Mouse (Mus musculus): ENCODE measurements around the gene Arnt2.

Gene Arnt2

DNA sequence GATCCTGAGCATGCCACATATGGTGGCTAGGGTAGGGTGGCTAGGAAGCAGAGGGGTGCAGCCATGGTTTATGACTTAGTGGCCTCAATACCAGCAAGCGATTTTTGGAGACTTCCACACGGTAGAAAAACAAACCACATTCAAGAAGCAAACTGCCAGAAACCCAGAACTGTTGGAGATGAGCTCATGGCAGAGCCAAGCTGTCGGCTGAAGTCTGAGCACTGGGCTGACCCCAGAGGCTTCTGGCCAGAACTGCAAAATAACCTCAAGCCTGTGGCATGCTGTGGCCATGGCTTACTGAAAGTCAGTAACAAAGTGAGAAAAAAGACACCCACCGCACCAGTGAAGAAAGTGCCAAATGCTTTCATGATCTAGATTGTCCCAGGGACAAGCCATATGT lies 110.4 kb downstream of the Arnt2 start:
- no peak for DNase-seq (ENCODE audit: low read depth, low spot score)

DNA sequence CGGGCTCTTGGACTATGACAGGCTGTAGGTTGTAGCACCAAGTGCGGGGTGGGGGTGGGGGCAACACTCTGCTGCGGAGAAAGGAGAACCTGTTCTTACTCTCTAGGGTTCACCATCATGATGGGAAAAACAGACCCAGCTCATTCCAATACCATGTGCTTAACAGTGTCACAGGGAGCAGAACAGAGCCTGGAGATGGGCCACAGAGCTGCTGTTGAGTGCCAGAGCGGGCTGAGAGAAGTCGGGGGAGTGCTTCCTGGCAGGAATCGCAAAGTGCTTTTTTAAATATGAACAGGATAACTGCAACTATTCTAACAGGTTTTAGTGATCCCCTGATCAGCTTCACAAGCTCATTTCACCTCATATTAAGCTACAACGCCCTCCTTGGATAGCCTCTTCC lies 116.9 kb downstream of the Arnt2 start:
- DNase-seq (ENCODE audit: low read depth, low spot score): no peak

DNA sequence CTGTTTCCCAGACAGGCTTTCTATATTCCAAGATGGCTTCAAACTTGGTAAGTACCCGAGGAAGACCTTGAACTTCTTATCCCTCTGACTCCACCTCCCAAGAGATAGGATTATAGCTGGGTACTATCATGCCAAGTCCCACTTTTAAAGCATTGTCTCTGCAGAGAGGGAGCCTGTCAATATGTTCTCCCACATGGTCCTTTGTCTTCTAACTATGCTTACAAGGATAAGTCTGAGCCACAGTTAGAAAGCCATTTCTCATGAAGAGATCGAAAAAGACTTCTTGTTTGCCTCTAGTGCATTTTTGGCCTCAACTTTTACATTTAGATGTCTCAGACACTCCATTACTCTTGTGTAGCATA lies 122.8 kb downstream of the Arnt2 start:
- DNase-seq (ENCODE audit: low read depth, low spot score): no peak

DNA sequence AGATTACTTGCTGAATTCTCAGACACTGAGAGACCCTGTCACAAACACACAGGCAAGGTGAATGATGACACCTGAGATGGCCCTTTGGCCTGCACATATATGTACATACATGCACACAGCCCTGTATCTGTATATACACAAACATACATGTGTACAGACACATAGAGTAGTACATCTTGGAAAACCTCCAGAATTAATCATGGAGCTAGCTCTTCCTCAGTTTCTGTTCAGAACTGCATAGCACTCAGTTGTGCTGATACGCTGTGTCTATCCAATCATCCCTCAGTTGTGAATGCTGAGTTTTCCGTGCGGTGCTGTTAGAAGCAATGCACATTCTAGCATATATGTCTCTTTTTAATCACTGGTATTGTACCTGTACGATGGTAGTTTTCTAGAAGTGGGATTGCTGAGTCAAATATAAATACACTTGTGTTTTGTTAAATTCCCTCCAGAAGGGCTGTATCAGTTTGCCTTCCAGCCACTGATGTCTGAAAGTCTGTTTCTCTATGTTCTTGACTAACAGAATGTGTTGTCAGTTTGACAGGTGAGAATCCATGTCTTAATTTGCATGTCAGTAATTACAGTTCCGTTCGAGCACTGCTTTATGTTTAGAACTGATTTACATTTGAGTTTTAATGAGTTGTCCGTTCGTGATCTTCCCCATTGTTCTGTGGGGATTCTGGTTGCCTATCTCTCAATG lies 123.3 kb downstream of the Arnt2 start:
- DNase-seq (ENCODE audit: low read depth, low spot score): no peak

DNA sequence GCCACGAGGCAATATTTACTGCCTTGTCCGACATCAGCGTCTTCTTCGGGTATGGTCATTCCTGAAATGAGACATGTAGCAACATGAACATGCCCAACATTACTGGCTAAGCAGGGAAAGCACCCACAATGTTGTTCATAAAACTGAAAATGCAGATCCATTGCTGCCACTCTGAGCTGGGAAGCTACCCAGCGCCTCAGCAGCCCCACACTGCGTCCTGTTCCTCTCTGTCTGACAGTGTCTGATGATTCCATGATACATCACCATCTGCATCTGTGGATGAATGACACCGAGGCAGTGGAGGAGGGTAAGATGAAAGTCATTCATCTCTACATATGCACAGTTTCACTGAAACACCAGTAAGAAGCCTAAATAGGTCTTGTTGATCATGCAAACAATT lies 124.2 kb downstream of the Arnt2 start:
- no peak for DNase-seq (ENCODE audit: low read depth, low spot score)

DNA sequence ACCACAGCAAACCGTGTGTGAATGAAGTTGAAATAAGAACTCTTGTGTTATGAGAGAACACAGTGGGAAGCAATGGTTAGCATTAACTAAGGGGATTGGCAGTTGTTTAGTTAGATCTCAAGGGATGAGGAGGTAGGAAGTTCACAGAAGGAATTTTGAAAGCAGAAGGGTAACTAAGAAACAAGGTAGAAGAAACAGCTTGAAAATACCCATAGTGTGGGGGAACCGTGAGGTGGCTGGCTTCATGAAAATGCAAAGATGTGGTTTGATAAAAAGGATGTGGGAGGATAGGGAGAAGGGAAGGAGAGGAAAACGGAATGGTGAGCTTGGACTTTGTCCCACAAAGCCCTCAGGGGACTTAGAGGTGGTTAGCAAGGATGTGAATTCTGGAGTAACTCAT lies 125.0 kb downstream of the Arnt2 start:
- no peak for DNase-seq (ENCODE audit: low read depth, low spot score)

DNA sequence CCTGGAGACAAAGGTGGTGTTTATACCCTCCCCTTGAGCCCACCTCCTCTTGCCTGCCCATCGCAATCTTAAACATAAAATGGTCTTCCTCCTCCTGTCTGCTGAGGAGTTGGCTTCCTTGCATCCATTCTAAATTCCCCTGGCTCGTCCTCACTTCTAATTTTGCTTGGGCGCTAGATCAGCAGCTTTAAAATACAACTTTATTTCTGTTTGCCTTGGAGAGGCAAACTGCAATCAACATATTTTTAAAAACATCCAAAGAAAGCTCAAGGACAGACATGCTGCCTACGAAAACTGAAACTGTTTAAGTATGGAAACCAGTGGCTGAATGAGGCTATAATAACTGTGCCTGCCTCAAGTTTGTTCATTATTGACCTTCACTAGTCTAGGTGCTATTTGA lies 127.7 kb downstream of the Arnt2 start:
- DNase-seq (ENCODE audit: low read depth, low spot score): no peak

DNA sequence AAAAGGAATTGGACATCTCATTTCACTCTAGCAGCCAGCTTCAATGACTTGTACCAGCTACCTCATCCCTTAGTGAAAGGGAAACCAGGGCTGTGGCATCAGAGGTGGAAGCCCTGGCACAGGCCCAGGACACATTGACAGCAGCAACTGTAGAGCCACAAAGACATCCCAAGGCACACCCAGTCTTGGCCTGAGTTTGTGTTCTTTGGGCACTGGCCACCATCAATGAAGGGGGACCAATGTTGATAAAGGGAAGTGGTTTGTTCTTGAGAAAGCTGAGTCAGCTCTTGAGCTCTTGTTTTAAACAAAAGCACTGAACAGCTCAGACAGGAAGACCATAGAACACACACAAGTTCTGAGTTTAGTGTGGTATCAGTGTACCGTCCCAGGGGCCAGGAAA lies 130.7 kb downstream of the Arnt2 start:
- no peak for DNase-seq (ENCODE audit: low read depth, low spot score)

DNA sequence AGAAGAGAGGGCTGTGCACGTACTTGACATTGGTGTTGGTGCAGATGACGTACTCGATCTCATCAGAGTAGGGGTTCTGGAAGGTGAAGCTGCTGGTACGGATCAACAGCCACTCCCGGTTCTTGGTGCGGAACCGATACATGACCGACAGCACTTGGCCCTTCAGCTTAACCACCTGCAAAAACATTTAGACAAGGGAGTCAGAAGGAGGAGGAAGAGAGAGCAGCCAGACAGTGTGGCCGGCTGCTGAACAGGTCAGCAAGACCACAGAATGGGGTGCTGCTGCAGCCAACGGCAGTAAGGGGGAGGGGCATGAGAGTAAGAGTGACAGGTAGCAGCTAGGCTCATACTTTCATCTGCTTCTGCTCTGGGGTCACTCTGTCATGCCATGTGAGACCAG lies 134.7 kb downstream of the Arnt2 start:
- no peak for DNase-seq (ENCODE audit: low read depth, low spot score)

DNA sequence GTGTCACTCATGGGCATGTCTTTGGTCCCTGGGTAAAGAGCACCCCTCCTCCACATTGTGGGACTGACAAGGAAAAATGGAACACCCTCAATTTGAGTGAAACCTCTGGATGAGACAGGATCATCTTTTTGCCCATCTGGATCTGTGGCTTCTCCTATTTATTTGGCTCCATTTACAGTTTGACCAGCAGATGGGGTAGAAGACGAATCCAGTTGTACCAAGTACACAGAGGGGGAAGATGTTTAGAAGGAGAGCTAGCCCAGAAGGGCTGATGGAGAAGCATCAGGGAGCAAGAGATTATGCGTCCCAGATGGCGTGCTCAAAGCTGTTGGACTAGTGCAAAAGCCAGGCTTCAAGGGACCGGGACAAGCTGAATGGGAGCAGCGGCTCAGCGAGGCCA lies 136.0 kb downstream of the Arnt2 start:
- no peak for DNase-seq (ENCODE audit: low read depth, low spot score)

DNA sequence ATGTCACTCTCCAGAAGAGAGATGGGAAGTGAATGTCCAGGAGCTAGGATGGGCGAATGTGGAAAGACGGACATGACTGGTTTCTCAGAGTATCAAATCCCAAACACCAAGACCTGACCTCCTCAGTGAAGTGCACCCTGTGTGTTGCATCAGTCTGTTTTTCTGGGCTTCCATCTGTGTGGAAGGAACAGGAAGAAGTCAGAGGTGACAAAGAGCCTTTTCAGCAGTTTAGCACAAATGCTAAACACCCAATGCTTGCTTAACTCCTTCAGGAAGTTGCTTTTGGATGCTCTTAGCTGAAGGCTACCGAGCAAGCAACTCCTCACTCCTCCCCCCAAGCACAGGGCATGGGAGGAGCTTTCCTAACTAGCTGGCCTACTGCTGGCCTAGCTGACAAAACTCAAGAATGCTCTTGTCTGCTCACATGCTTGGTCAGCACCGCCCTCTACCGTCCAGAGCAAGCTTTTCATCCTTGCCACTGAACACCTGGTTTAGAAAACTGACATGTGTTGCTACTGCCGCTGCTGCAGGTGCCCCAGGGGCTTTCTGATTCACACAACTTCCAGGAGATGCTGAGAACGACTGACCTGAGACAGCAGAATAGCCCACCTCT lies 137.7 kb downstream of the Arnt2 start:
- DNase-seq (ENCODE audit: low read depth, low spot score): peak; percentile 82

DNA sequence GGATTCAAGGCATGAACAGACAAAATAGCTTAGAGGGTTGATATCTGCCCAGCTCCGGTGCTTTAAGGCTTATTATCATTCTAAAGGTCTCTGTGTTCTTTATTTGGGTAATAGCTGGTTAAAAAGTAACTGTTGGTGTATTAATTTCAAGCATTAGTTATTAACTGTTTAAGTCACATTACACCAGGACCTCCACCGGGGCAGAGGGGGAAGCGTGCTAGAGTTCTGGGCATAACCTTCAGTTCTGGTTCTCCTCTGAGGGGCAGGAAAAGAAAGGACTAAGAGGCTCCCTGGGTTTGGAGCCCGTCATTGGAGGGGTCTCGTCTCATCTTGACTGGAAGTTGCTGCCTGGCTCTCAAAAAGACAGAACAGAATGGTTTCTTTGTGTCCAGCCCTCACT lies 138.5 kb downstream of the Arnt2 start:
- DNase-seq (ENCODE audit: low read depth, low spot score): no peak

DNA sequence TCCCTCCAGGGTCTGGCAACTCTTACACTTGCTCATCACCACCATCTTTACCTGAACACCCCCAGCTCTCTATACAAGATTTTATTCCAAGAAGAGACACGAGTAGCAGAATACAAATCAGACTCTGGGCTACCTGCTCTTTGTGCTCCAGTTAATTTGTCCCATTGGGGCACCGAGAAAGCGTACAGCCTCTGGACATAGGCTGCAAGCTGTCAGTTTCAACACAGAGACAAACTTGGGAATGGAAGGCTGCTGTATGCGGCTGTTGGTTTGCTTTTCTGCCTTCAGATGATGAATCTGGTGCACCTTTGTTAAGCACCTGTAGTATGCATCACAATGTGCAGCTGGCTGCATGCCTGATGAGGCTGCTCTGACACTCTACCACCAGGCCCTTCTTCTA lies 146.5 kb downstream of the Arnt2 start:
- DNase-seq (ENCODE audit: low read depth, low spot score): no peak

DNA sequence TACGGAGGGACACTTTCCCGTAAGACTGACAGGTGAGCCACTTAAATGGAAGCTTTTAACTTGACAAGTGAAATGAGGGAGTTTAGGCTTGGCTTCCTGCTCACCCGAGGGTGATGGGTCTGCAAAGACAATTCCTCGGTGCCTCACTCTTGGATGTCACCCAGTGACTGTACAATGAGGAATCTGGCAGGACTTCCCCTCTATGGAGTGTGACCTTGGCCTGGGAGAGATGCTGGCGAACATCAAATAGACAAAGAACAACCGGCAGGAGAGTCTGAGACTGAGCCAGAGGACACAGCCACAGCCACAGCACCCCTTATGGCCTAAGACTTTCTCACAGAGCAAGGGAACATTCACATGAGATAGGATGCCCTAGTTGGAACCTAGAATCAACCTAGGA lies 148.6 kb downstream of the Arnt2 start:
- DNase-seq (ENCODE audit: low read depth, low spot score): no peak

DNA sequence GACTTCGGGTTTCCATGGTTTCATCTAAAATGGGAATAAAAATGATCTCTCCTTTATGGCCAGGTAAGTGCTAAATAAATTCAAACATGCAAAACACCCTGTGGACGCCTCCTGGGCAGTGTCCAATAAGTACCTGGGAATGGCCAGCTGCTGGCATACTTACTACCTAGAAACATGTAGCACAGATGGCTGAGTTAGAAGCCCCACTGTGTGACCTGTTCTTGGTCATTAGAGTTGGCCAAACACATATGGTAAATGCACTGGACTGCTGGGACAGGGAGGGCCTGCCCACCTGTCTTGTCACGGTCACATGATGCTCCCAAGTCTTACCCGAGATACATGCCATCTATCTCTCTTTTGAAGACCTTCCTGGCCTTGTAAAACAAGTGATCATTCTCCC lies 149.6 kb downstream of the Arnt2 start:
- DNase-seq (ENCODE audit: low read depth, low spot score): no peak

DNA sequence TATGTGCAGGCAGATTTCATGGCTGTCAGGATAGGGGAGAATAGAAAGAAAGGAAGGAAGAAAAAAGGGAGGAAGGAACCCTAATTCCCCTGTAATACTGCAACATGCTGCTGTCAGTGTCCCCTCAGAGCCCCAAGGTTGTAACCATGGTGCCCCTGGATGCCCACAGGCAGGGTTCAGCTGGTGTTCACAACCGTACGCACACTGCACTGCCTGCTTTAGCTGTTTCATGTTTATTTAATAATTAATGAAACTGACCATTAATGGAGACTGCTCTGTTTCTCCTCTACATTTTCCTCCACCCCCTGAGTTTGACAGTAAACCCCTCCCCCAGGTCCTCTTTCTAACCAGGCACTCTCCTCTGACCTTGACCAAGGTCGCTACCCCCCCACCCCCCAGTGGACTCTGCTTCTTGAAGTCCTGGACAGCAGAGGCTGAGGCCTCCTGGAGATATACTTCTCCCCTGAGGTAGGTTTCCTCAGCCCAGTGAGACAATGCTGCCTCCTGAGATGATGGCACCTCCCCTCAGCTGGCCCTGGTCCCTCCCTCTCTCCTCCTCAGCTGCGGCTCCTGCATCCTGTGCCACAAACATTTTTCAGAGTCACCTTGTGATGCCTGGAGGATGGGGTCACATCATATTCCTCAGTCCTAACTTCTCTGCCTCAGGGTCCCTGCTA lies 150.5 kb downstream of the Arnt2 start:
- DNase-seq (ENCODE audit: low read depth, low spot score): no peak

DNA sequence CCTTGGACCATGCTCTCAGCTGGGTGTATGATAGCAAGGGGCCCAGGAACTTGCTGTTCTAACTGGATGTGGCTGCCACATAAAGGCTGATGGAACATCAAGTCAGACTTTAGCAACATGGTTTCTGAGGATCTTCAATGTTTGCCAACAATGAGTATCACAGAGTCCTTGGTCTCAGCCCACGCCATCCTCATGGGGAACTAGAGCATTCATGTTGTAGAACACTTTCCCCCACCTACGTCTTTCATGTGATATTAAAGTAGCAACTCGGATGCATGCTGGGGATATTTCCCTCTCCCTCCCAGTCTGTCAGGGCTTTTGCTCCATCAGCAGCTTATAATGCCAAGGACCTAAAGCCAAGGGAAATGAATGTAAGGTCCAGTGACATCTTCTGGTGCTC lies 153.3 kb downstream of the Arnt2 start:
- no peak for DNase-seq (ENCODE audit: low read depth, low spot score)

DNA sequence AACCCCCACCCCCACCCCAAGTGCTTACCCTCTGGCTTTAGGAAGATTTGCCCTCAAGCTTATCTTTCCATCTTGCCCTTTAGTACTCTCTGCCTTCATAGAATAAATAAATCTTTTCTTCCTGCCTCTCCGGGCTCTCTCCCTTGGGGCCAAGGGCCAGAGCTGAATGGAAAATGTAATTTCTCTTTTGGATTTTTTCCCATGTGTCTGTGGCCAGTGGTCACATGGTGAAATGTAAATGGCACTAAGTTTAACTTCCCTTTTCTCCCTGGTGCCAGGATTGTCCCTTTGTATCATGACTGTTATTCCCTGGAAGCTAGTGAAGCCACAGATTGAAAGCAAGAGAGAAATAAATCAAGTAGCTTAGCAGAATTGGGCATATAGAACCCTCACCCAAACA lies 153.7 kb downstream of the Arnt2 start:
- DNase-seq (ENCODE audit: low read depth, low spot score): no peak

DNA sequence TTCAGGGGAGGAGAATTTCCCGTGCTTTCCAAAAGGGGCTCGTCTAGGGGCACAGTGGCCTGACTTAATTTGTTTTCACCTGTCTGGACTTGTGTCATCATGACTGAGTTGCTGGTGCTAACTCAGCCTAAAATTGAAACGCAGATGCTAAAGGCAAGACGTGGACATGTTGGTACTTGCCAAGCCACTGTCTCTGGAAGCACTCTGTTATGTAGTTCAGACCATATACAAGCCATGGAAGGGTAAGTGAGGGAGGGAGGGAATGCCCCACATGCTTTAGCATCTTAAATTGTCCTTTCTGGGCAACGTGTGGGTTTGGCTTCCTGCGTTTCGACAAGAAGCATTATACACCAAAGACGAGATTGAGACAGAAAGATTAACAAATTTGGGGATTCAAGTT lies 155.1 kb downstream of the Arnt2 start:
- peak; percentile 32 for DNase-seq (ENCODE audit: low read depth, low spot score)

DNA sequence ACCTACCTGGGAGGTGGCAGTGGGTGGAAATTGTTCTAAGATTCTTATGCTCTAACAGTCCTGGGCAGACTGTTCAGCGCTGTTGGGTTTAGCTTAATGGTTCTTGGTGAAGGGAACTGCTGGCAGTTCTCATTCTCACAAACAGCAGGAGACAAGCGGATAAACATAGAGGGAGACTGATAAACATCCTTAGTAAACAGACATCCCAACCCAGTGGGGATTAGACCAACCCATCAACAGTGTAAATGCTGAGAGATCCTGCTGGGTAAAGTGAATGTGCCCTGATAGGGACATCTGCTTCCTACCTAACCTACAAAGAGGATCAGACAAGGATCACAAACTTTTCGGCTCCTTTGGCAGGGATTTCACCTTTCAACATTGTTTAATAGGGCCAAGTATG lies 155.7 kb downstream of the Arnt2 start:
- no peak for DNase-seq (ENCODE audit: low read depth, low spot score)

DNA sequence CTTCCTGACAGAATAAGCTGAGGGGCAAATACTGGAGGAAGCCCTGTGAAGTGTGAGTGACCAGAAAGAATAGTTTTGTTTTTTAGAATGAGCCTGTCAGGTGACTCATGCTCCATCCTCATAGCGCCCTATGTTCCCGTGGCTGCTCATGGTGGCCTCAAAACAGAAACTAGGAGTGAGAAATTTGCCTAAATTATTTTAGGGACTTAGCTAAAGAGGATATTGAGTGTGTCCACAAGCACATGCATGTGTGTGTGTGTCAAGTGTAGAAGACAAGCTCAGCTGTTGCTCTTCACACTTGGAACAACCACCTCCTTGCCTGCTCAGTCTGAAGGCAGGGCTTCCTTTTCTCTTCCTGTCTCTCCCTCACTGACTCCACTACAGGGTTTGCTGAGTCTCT lies 158.3 kb downstream of the Arnt2 start:
- DNase-seq (ENCODE audit: low read depth, low spot score): no peak

DNA sequence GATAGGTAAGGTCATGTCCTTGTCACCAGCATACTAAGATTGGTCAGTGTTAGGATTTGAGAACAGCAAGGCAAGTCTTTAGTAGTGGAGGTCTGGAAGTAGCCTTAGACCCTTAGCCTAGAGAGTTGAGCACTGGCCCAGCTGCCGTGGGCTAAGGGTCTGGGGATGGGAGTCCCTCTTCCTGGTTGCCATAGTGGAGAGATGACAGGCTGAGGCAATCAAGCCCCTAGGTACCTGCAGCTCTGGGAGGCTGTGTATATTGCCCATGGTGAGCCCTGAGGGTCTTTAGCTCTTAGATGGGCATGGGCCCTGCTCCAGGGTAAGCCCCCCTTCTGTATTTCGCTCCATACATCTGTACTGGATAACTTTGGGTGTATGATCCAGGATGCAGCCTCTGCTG lies 159.2 kb downstream of the Arnt2 start:
- DNase-seq (ENCODE audit: low read depth, low spot score): no peak

DNA sequence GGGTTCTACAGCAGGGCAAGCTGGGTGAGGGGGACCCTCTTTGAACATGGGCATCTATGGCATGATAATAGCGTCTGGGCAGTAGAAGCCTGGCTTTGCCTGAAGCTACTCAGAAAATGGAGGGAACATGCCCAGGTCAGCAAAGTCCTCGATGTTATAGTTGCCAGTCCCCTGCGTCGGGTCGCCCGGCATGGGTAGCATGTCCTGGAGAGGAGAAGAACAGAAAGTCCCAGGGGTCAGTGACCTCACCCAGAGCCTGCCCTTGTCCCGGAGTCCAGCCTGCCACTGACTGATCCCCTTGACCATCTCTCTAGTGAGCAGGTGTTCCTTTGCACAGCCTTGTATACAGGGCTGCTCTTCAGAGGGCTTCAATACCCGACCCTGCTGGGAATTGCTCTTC lies 160.0 kb downstream of the Arnt2 start:
- DNase-seq (ENCODE audit: low read depth, low spot score): no peak

Data from forelimb bud, embryonic 11.5 days (tissue).